In the genomic region with DNA sequence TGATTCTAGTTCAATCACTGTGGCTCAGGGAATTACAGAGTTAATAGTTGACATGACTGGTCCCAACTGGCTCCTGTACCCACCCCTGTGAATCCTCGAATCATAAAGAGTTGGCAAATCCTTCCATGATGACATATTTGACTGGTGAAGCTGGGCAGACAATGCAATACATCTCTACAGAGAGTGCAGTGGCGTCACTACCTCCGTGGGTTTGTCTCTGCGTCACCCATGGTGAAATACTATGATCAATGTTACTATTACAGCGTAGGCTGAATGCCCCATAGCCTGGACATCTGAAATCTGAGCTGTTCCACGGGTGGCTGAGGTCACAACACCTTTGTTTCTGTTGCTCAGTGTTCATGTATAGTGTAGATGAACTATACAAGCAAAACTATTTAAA, we compare ENCODE assay signal across 15 mouse cellular contexts.
"Had no signal": no experiment of that assay in that cellular context is flagged by ENCODE, and none has a peak within 500 bp of the region (broad histone marks: within the 10 kb centered on the region; RNA-seq: fewer than 3 reads in every experiment).

No protein-coding gene starts in this region.

- DNase-seq: lung, adult 18-20 months; lung, embryonic 14.5 days; lung, postnatal 10 days; lung, postnatal 4 days; retina, postnatal 1 day; right cerebral cortex, adult 18-20 months; thymus, adult 2 months; thymus, postnatal 4 days had no signal

- ATAC-seq: midbrain, embryonic 13.5 days; midbrain, embryonic 15.5 days had no signal

- H3K4me1 ChIP-seq: midbrain, embryonic 13.5 days; midbrain, embryonic 15.5 days; neural tube, embryonic 12.5 days; stomach, embryonic 15.5 days had no signal

- H3K36me3 ChIP-seq: midbrain, embryonic 13.5 days; midbrain, embryonic 15.5 days; neural tube, embryonic 12.5 days; stomach, embryonic 15.5 days had no signal

- H3K27me3 ChIP-seq: midbrain, embryonic 13.5 days; midbrain, embryonic 15.5 days; neural tube, embryonic 12.5 days; stomach, embryonic 15.5 days had no signal

- H3K4me3 ChIP-seq: megakaryocyte, embryonic 14.5 days; midbrain, embryonic 13.5 days; midbrain, embryonic 15.5 days; neural tube, embryonic 12.5 days; stomach, embryonic 15.5 days had no signal

- H3K4me2 ChIP-seq: lung, embryonic 14.5 days; midbrain, embryonic 11.5 days; midbrain, embryonic 13.5 days; midbrain, embryonic 15.5 days; neural tube, embryonic 12.5 days; stomach, embryonic 15.5 days had no signal

- H3K9me3 ChIP-seq: midbrain, embryonic 13.5 days; midbrain, embryonic 15.5 days; neural tube, embryonic 12.5 days; stomach, embryonic 15.5 days had no signal

- H3K9ac ChIP-seq: lung, embryonic 14.5 days; midbrain, embryonic 13.5 days; midbrain, embryonic 15.5 days; neural tube, embryonic 12.5 days; stomach, embryonic 15.5 days had no signal

- H3K27ac ChIP-seq: midbrain, embryonic 13.5 days; midbrain, embryonic 15.5 days; neural tube, embryonic 12.5 days; stomach, embryonic 15.5 days; stomach, postnatal 0 days had no signal
